Mouse (Mus musculus): Measurements from ENCODE around the gene Usp17lc. TPM values are rescaled to one million over a fixed set of nuclear protein-coding genes. Genes with fewer than 3 reads are reported as not detected.

The Usp17lc gene
- not detected for total RNA-seq (2023)

DNA sequence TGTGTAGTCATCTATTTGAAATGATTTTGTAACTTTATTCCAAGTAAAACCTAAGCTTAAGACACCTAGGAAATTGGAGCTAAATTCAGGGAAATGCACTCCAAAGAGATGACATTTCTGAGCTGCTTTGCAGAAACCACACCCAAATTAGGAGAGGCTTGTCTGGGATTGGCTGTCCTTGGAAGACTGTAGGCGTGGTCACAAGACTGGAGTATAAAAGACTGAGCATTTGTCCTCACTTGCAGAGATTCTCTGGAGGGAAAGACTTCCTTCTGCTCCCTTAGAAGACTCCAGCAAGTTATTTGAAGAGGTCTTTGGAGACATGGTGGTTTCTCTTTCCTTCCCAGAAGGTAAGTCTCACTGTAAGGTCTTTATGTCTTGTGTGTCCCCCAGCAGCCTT lies at the start of gene Usp17lc:
Usp17lc (plus strand) TSS at position 301 of the 400 bp plus-strand sequence.

GRCm38 (mm10) chr7:103386077-103386476 lies 28.8 kb upstream of the Usp17lc start, which contains the start of gene Olfr603:
Olfr603 (minus strand) TSS chr7:103386177.

DNA sequence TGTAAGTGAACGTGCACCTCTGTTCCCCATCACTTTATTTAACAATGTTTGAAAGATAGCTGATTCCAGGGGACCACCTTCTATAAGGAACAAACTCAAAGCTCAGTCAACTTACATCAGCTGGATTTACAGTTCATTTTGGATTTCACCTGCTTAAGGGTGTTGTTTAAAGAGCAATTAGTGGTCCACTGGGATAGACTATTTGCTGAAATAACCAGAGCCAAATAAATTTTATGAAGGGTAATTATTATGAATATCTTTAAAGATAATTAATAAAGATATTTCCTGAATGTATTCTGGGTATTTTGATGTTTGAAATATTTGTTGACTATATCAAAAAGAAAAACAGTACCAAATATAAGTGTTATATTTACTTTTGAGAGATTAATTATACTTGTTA lies 30.5 kb downstream of the Usp17lc start, which contains the start of gene Olfr605:
Olfr605 (minus strand) TSS at position 101 of the 400 bp plus-strand sequence.

DNA sequence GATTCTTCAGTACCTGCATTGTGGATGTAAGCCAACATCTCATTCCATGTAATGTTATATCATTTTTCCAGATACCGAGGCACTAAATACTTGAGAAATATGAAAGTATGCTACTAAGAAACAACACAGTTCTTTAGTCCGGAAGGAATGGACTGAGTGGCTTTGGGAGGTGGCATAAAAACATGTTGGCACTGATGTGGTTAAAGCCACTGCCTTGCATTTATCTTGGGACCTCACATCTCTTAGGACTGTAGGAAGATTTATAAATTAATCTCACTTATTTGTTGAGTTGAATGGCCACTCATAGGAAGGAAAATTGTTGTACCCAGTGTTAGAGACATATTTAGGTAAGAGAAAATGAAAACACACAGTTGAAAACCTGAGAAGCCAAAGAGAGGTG lies 33.9 kb downstream of the Usp17lc start, which contains the start of gene Olfr606:
Olfr606 (plus strand) TSS at position 301 of the 400 bp plus-strand sequence.

Other genes starting within 250 kb of the Usp17lc start
- not detected for gene Olfr591, start 236.7 kb upstream of the Usp17lc start, total RNA-seq (2023)
- not detected for gene Olfr592, start 230.3 kb upstream of the Usp17lc start, total RNA-seq (2023)
- gene Olfr593, start 203.2 kb upstream of the Usp17lc start, total RNA-seq (2023): not detected
- gene Olfr594, start 198.1 kb upstream of the Usp17lc start, total RNA-seq (2023): not detected
- not detected for gene Usp17ld, start 162.6 kb upstream of the Usp17lc start, total RNA-seq (2023)
- gene Olfr596, start 109.4 kb upstream of the Usp17lc start, total RNA-seq (2023): not detected
- gene Olfr597, start 98.8 kb upstream of the Usp17lc start, total RNA-seq (2023): not detected
- not detected for gene Olfr598, start 91.5 kb upstream of the Usp17lc start, total RNA-seq (2023)
- gene Olfr599, start 79.2 kb upstream of the Usp17lc start, total RNA-seq (2023): not detected
- gene Olfr600, start 65.4 kb upstream of the Usp17lc start, total RNA-seq (2023): not detected
- gene Olfr601, start 52.4 kb upstream of the Usp17lc start, total RNA-seq (2023): not detected
- gene Olfr603, start 28.9 kb upstream of the Usp17lc start, total RNA-seq (2023): not detected
- not detected for gene Olfr605, start 30.4 kb downstream of the Usp17lc start, total RNA-seq (2023)
- gene Olfr606, start 34.0 kb downstream of the Usp17lc start, total RNA-seq (2023): not detected
- gene Olfr607, start 49.1 kb downstream of the Usp17lc start, total RNA-seq (2023): not detected
- not detected for gene Olfr608, start 54.8 kb downstream of the Usp17lc start, total RNA-seq (2023)
- not detected for gene Olfr609, start 83.0 kb downstream of the Usp17lc start, total RNA-seq (2023)
- not detected for gene Olfr610, start 97.0 kb downstream of the Usp17lc start, total RNA-seq (2023)
- not detected for gene Olfr611, start 105.8 kb downstream of the Usp17lc start, total RNA-seq (2023)
- not detected for gene Olfr612, start 127.6 kb downstream of the Usp17lc start, total RNA-seq (2023)
- not detected for gene Olfr613, start 133.0 kb downstream of the Usp17lc start, total RNA-seq (2023)
- not detected for gene Olfr615, start 141.0 kb downstream of the Usp17lc start, total RNA-seq (2023)
- gene Olfr616, start 154.1 kb downstream of the Usp17lc start, total RNA-seq (2023): not detected
- not detected for gene Olfr617, start 158.0 kb downstream of the Usp17lc start, total RNA-seq (2023)
- gene Olfr618, start 175.0 kb downstream of the Usp17lc start, total RNA-seq (2023): not detected
- not detected for gene Olfr619, start 185.5 kb downstream of the Usp17lc start, total RNA-seq (2023)
- not detected for gene Olfr620, start 197.5 kb downstream of the Usp17lc start, total RNA-seq (2023)
- not detected for gene Olfr622, start 227.6 kb downstream of the Usp17lc start, total RNA-seq (2023)
- gene Olfr623, start 248.6 kb downstream of the Usp17lc start, total RNA-seq (2023): not detected